Mouse (Mus musculus) liver, embryonic 14.5 days (tissue): ENCODE measurements around the gene Vash2.

ENCODE experiments used
- CTCF ChIP-seq: IDR thresholded peaks from 2 replicates; pipeline ENCODE4 v1.5.1; 2016; ENCODE audit warnings: antibody characterized with exemption, low read depth, control low read depth
- EP300 ChIP-seq: IDR thresholded peaks from 2 replicates; pipeline ENCODE4 v1.6.1; 2016; ENCODE audit warnings: antibody characterized with exemption, low read depth

DNA sequence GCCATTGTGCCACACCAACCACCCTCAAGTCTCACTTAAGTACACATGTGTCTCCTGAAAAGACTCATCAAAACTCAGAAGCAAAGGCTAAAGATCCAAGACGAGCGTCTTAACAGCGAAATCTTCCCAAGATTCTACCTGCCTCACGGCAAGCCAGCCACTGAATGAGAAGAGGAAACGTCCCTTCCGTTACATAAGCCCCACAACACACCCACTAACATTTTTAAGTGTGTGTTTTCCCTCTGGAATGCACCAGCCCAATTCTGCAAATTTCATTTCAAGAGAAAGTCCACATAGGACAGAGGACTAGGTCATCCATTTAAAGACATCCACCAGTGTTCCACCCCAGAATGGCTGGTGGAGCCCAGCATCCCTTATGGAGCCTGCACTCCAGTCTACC lies 68.3 kb downstream of the Vash2 start:
- TF ChIP-seq CTCF, result no peak
- TF ChIP-seq EP300, result no peak
